Mouse (Mus musculus): ENCODE measurements around the gene Myo9a. TPM values are rescaled to one million over a fixed set of nuclear protein-coding genes. Genes with fewer than 3 reads are reported as not detected.

Myo9a gene
- polyA plus RNA-seq (2014; fragmentation: Nextera tagmentation; extraction: Ambion mirVana) = 16.4 and 20.4 TPM in 2 replicates

- Histone ChIP-seq H3K9ac (ENCODE audit: low read depth, low read length) (peak within 1 kb of the TSS; percentile 84), H3K9me3 (ENCODE audit: control insufficient read depth, low read length) (no peaks in the 10 kb centered on the region), H3K4me1 (ENCODE audit: control insufficient read depth, insufficient read depth, low read length) (peaks cover 18% of the 10 kb centered on the region), H3K27ac (ENCODE audit: low read depth, low read length) (peak within 1 kb of the TSS; percentile 91), H3K36me3 (ENCODE audit: control insufficient read depth, insufficient read depth, low read length) (no peaks in the 10 kb centered on the region), H3K27me3 (ENCODE audit: control insufficient read depth, insufficient read depth, low read length) (no peaks in the 10 kb centered on the region), H3K4me2 (replicated peaks; ENCODE audit: low read depth, low read length) (peak within 1 kb of the TSS; percentile 77), H3K4me3 (ENCODE audit: low read length) (peak within 1 kb of the TSS; percentile 88)
- peak; percentile 95 for ATAC-seq (ENCODE audit: low FRiP score, low TSS enrichment)
- WGBS = under 1% methylated on average over 51 of the region's 59 CpGs
Measured at GRCm38 (mm10) chr9:59750267-59751065, at the start of gene Myo9a, which contains the start of gene Senp8. Myo9a (plus strand) TSS chr9:59750896. Senp8 (minus strand) TSS chr9:59750710.

- no peak overlapping the region for H3K4me3 ChIP-seq (ENCODE audit: low read length)
- no peak overlapping the region for H3K27ac ChIP-seq (ENCODE audit: low read depth, low read length)
- WGBS = 85% methylated on average over 7 of the region's 7 CpGs
- H3K9ac ChIP-seq (ENCODE audit: low read depth, low read length) = no peak overlapping the region
- H3K9me3 ChIP-seq (ENCODE audit: control insufficient read depth, low read length) = no peaks in the 10 kb centered on the region
- no peak for ATAC-seq (ENCODE audit: low FRiP score, low TSS enrichment)
- H3K27me3 ChIP-seq (ENCODE audit: control insufficient read depth, insufficient read depth, low read length) = no peaks in the 10 kb centered on the region
- H3K4me2 ChIP-seq (replicated peaks; ENCODE audit: low read depth, low read length) = no peak overlapping the region
- no peaks in the 10 kb centered on the region for H3K36me3 ChIP-seq (ENCODE audit: control insufficient read depth, insufficient read depth, low read length)
- no peaks in the 10 kb centered on the region for H3K4me1 ChIP-seq (ENCODE audit: control insufficient read depth, insufficient read depth, low read length)
Measured at GRCm38 (mm10) chr9:59701094-59701493, 49.6 kb upstream of the Myo9a start.

GRCm38 (mm10) chr9:59703099-59703498 is 47.6 kb upstream of the Myo9a start:
- no peak overlapping the region for H3K9ac ChIP-seq (ENCODE audit: low read depth, low read length)
- no peak overlapping the region for H3K4me3 ChIP-seq (ENCODE audit: low read length)
- H3K27me3 ChIP-seq (ENCODE audit: control insufficient read depth, insufficient read depth, low read length) = no peaks in the 10 kb centered on the region
- no peaks in the 10 kb centered on the region for H3K36me3 ChIP-seq (ENCODE audit: control insufficient read depth, insufficient read depth, low read length)
- H3K4me1 ChIP-seq (ENCODE audit: control insufficient read depth, insufficient read depth, low read length) = no peaks in the 10 kb centered on the region
- no peaks in the 10 kb centered on the region for H3K9me3 ChIP-seq (ENCODE audit: control insufficient read depth, low read length)
- WGBS = 67% methylated on average over 6 of the region's 6 CpGs
- no peak overlapping the region for H3K4me2 ChIP-seq (replicated peaks; ENCODE audit: low read depth, low read length)
- H3K27ac ChIP-seq (ENCODE audit: low read depth, low read length) = no peak overlapping the region
- no peak for ATAC-seq (ENCODE audit: low FRiP score, low TSS enrichment)

GRCm38 (mm10) chr9:59706850-59707825 is 43.6 kb upstream of the Myo9a start:
- Histone ChIP-seq H3K9ac (ENCODE audit: low read depth, low read length) (no peak overlapping the region), H3K4me3 (ENCODE audit: low read length) (no peak overlapping the region), H3K4me1 (ENCODE audit: control insufficient read depth, insufficient read depth, low read length) (0 out of 2 replicates have a peak, but pooled peaks cover 3% of the 10 kb centered on the region), H3K27ac (ENCODE audit: low read depth, low read length) (no peak overlapping the region), H3K27me3 (ENCODE audit: control insufficient read depth, insufficient read depth, low read length) (no peaks in the 10 kb centered on the region), H3K36me3 (ENCODE audit: control insufficient read depth, insufficient read depth, low read length) (no peaks in the 10 kb centered on the region), H3K9me3 (ENCODE audit: control insufficient read depth, low read length) (no peaks in the 10 kb centered on the region), H3K4me2 (replicated peaks; ENCODE audit: low read depth, low read length) (no peak overlapping the region)
- no peak for ATAC-seq (ENCODE audit: low FRiP score, low TSS enrichment)
- 57% methylated on average over 10 of the region's 10 CpGs for WGBS

- no peaks in the 10 kb centered on the region for H3K9me3 ChIP-seq (ENCODE audit: control insufficient read depth, low read length)
- no peaks in the 10 kb centered on the region for H3K27me3 ChIP-seq (ENCODE audit: control insufficient read depth, insufficient read depth, low read length)
- 0 out of 2 replicates have a peak, but pooled peaks cover 3% of the 10 kb centered on the region for H3K4me1 ChIP-seq (ENCODE audit: control insufficient read depth, insufficient read depth, low read length)
- H3K27ac ChIP-seq (ENCODE audit: low read depth, low read length) = no peak overlapping the region
- no peak overlapping the region for H3K4me2 ChIP-seq (replicated peaks; ENCODE audit: low read depth, low read length)
- H3K9ac ChIP-seq (ENCODE audit: low read depth, low read length) = no peak overlapping the region
- no peaks in the 10 kb centered on the region for H3K36me3 ChIP-seq (ENCODE audit: control insufficient read depth, insufficient read depth, low read length)
- 72% methylated on average over 3 of the region's 3 CpGs for WGBS
- ATAC-seq (ENCODE audit: low FRiP score, low TSS enrichment) = no peak
- no peak overlapping the region for H3K4me3 ChIP-seq (ENCODE audit: low read length)
Measured at GRCm38 (mm10) chr9:59709225-59709624, 41.5 kb upstream of the Myo9a start.

- ATAC-seq (ENCODE audit: low FRiP score, low TSS enrichment) = no peak
- Histone ChIP-seq H3K4me2 (replicated peaks; ENCODE audit: low read depth, low read length) (no peak overlapping the region), H3K36me3 (ENCODE audit: control insufficient read depth, insufficient read depth, low read length) (no peaks in the 10 kb centered on the region), H3K27me3 (ENCODE audit: control insufficient read depth, insufficient read depth, low read length) (no peaks in the 10 kb centered on the region), H3K9me3 (ENCODE audit: control insufficient read depth, low read length) (no peaks in the 10 kb centered on the region), H3K4me3 (ENCODE audit: low read length) (no peak overlapping the region), H3K4me1 (ENCODE audit: control insufficient read depth, insufficient read depth, low read length) (no peaks in the 10 kb centered on the region), H3K27ac (ENCODE audit: low read depth, low read length) (no peak overlapping the region), H3K9ac (ENCODE audit: low read depth, low read length) (no peak overlapping the region)
- WGBS = 57% methylated on average over 7 of the region's 7 CpGs
Measured at GRCm38 (mm10) chr9:59716275-59716898, 34.3 kb upstream of the Myo9a start.

- Histone ChIP-seq H3K9me3 (ENCODE audit: control insufficient read depth, low read length) (no peaks in the 10 kb centered on the region), H3K9ac (ENCODE audit: low read depth, low read length) (no peak overlapping the region), H3K4me3 (ENCODE audit: low read length) (no peak overlapping the region), H3K27me3 (ENCODE audit: control insufficient read depth, insufficient read depth, low read length) (no peaks in the 10 kb centered on the region), H3K4me1 (ENCODE audit: control insufficient read depth, insufficient read depth, low read length) (peaks cover under 1% of the 10 kb centered on the region; the same call in 1 of the 2 replicates), H3K4me2 (replicated peaks; ENCODE audit: low read depth, low read length) (no peak overlapping the region), H3K27ac (ENCODE audit: low read depth, low read length) (no peak overlapping the region), H3K36me3 (ENCODE audit: control insufficient read depth, insufficient read depth, low read length) (no peaks in the 10 kb centered on the region)
- ATAC-seq (ENCODE audit: low FRiP score, low TSS enrichment) = no peak
- WGBS = 90% methylated on average over 4 of the region's 4 CpGs
Measured at GRCm38 (mm10) chr9:59718237-59718636, 32.5 kb upstream of the Myo9a start.

- Histone ChIP-seq H3K4me3 (ENCODE audit: low read length) (no peak overlapping the region), H3K27me3 (ENCODE audit: control insufficient read depth, insufficient read depth, low read length) (no peaks in the 10 kb centered on the region), H3K27ac (ENCODE audit: low read depth, low read length) (no peak overlapping the region), H3K4me1 (ENCODE audit: control insufficient read depth, insufficient read depth, low read length) (peaks cover 12% of the 10 kb centered on the region), H3K9me3 (ENCODE audit: control insufficient read depth, low read length) (no peaks in the 10 kb centered on the region), H3K36me3 (ENCODE audit: control insufficient read depth, insufficient read depth, low read length) (no peaks in the 10 kb centered on the region), H3K9ac (ENCODE audit: low read depth, low read length) (no peak overlapping the region), H3K4me2 (replicated peaks; ENCODE audit: low read depth, low read length) (no peak overlapping the region)
- no peak for ATAC-seq (ENCODE audit: low FRiP score, low TSS enrichment)
- 85% methylated on average over 5 of the region's 5 CpGs for WGBS
Measured at GRCm38 (mm10) chr9:59721144-59721543, 29.6 kb upstream of the Myo9a start.
